Mouse (Mus musculus) limb, embryonic 14.5 days (tissue): ENCODE measurements around the gene Adarb2. TPM values are rescaled to one million over a fixed set of nuclear protein-coding genes. Genes with fewer than 3 reads are reported as not detected.

Experiments
- ATAC-seq: fragments of 200-750 bp; cut with Nextera tagmentation; 2 replicates; pipeline ENCODE4 v1.8.0; 2017; ENCODE audit warnings: low read depth, moderate number of reproducible peaks, moderate TSS enrichment; ENCODE audit not compliant: low FRiP score
- DNase-seq: peaks from one replicate; pipeline ENCODE4 v3.0.0-alpha.2; 2015; ENCODE audit warnings: low spot score
- H3K27ac ChIP-seq: fragments of 300-500 bp; sonication (generic); replicated peaks from 2 replicates; pipeline ENCODE4 v1.5.1; 2014; ENCODE audit warnings: low read depth, mild to moderate bottlenecking, low read length, moderate library complexity, mixed read lengths
- H3K27me3 ChIP-seq: fragments of 300-500 bp; sonication (generic); 2 replicates; pipeline ENCODE4 v1.6.1; 2014; ENCODE audit warnings: low read length, mixed read lengths; ENCODE audit not compliant: control insufficient read depth, insufficient read depth
- H3K36me3 ChIP-seq: fragments of 300-500 bp; sonication (generic); 2 replicates; pipeline ENCODE4 v1.6.1; 2014; ENCODE audit warnings: mild to moderate bottlenecking, low read length, moderate library complexity, mixed read lengths; ENCODE audit not compliant: control insufficient read depth, insufficient read depth
- H3K4me1 ChIP-seq: fragments of 300-500 bp; sonication (generic); 2 replicates; pipeline ENCODE4 v1.6.1; 2014; ENCODE audit warnings: antibody characterized with exemption, low read length, mixed read lengths; ENCODE audit not compliant: control insufficient read depth, insufficient read depth
- H3K4me2 ChIP-seq: fragments of 300-500 bp; sonication (generic); replicated peaks from 2 replicates; pipeline ENCODE4 v1.6.1; 2014; ENCODE audit warnings: low read depth, mild to moderate bottlenecking, low read length, moderate library complexity; ENCODE audit not compliant: severe bottlenecking
- H3K4me3 ChIP-seq: fragments of 300-500 bp; sonication (generic); replicated peaks from 2 replicates; pipeline ENCODE4 v1.5.1; 2014; ENCODE audit warnings: low read length
- H3K9ac ChIP-seq: fragments of 300-500 bp; sonication (generic); 2 replicates; pipeline ENCODE4 v1.6.1; 2014; ENCODE audit warnings: mild to moderate bottlenecking, low read depth, low read length, moderate library complexity; ENCODE audit not compliant: severe bottlenecking
- H3K9me3 ChIP-seq: fragments of 300-500 bp; sonication (generic); 2 replicates; pipeline ENCODE4 v1.6.1; 2016; ENCODE audit warnings: low read length; ENCODE audit not compliant: control insufficient read depth
- POLR2A ChIP-seq: fragments of 200-500 bp; IDR thresholded peaks from 2 replicates; pipeline ENCODE4 v1.8.0; 2012; ENCODE audit warnings: inconsistent platforms, mild to moderate bottlenecking, moderate library complexity, borderline replicate concordance; ENCODE audit not compliant: insufficient read depth, insufficient read length; ENCODE audit errors: extremely low read depth
- WGBS: fragments of 180-500 bp; shearing (Covaris S2); extraction: QIAGEN DNeasy Blood & Tissue Kit; methylation state at CpG from one replicate; pipeline ENCODE4 v1.1.7; 2014; 5-methylcytosine and 5-hydroxymethylcytosine counted together
- polyA plus RNA-seq, 2 experiments: library from polyadenylated mRNA; depleted of rRNA in 1 of 2; stranded (reverse) in 1 of 2; unstranded in 1 of 2; fragments of >200 nt; fragmentation: Nextera tagmentation in 1 of 2; extraction: Ambion mirVana in 1 of 2; gene quantifications; 2 replicates each; pipeline versions ENCODE4 v1.2.1 to v1.2.3; 2012 to 2014

The Adarb2 gene
- polyA plus RNA-seq, 2 experiments = 1.5 to 2.3 TPM

DNA sequence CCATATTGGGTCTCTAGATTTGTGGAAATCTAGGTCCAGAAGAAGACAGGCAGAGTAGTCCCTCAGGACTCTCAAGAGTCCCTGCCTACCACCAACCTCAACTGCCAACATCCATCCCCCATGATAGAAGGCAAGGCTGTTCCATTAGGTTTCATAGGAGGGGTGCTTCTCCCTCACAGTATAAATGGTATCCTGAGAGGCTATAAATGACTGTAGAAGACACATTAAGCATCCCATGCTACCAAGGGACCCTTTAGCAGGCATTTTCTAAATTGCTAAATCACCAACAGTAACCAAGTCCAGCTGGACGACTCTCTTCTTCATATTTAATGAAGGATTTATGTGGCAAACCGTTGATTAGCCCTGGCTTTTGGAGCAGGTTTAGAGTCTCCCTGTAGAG, 446.6 kb downstream of the Adarb2 start:
- TF ChIP-seq POLR2A = no peak
- Histone ChIP-seq H3K36me3 (no peaks in the 10 kb centered on the region), H3K27ac (no peak overlapping the region), H3K4me1 (no peaks in the 10 kb centered on the region), H3K4me2 (no peak overlapping the region), H3K9ac (no peak overlapping the region), H3K9me3 (no peaks in the 10 kb centered on the region), H3K4me3 (no peak overlapping the region), H3K27me3 (no peaks in the 10 kb centered on the region)
- 69% methylated on average over 2 of the region's 2 CpGs for WGBS
- ATAC-seq (no peak), DNase-seq (no peak)

DNA sequence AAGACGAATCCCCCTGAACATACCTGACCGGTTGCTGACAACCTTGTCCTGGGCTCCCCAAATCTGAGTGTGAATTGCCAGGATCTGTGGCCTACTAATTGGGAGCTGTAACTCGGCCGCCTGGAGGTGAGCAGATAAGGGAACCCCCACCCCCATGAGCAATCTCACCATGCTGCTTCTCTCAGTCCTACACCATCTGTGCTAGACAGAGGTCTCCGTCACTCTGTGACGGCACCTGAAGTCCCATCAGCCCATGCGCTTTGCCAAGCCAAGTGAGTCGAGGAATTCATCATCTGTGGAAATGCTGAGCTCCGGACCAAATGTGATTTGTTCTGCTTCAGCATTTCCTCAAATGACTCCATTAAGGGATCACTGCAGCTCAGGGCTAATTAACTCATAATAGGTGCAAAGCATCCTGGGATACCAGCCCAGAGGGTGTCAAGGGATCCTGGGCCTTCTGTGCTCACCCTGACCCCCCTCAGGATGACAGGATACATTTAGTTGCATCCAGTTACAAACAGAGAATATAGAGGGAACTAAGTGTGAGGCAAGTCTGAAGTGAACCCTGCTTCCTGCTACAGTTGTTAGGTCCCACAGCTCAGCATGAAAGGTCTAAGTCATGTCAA, 462.1 kb downstream of the Adarb2 start:
- ATAC-seq (no peak), DNase-seq (no peak)
- TF ChIP-seq POLR2A = no peak
- H3K4me2 ChIP-seq = no peak overlapping the region
- no peaks in the 10 kb centered on the region for H3K4me1 ChIP-seq
- no peak overlapping the region for H3K27ac ChIP-seq
- H3K36me3 ChIP-seq = no peaks in the 10 kb centered on the region
- H3K27me3 ChIP-seq = no peaks in the 10 kb centered on the region
- no peaks in the 10 kb centered on the region for H3K9me3 ChIP-seq
- 85% methylated on average over 9 of the region's 9 CpGs for WGBS
- no peak overlapping the region for H3K4me3 ChIP-seq
- no peak overlapping the region for H3K9ac ChIP-seq

DNA sequence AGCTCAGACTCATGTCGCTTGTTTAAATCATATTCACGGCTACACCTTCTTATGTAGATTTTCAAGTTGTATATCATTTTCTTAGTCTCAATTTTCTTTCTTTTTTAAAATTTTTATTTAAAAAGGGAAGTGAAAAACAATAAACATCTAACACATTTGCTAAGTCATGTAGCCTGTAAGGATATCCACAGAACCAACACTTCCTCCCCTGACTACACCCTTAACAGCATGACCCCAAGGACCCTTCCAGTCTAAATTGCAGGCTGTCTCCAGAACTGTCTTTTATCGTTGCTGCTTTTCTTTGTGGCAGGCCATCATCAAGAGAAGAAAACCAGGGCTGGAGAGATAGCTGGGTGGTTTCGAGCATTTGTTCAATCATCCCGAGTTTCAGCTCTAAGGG, 474.5 kb downstream of the Adarb2 start:
- DNase-seq (no peak), ATAC-seq (no peak)
- no peaks in the 10 kb centered on the region for H3K27me3 ChIP-seq
- no peaks in the 10 kb centered on the region for H3K9me3 ChIP-seq
- H3K4me3 ChIP-seq = no peak overlapping the region
- no peak for TF ChIP-seq POLR2A
- 59% methylated on average over 5 of the region's 5 CpGs for WGBS
- H3K4me1 ChIP-seq = no peaks in the 10 kb centered on the region
- no peak overlapping the region for H3K9ac ChIP-seq
- H3K27ac ChIP-seq = no peak overlapping the region
- no peaks in the 10 kb centered on the region for H3K36me3 ChIP-seq
- no peak overlapping the region for H3K4me2 ChIP-seq

DNA sequence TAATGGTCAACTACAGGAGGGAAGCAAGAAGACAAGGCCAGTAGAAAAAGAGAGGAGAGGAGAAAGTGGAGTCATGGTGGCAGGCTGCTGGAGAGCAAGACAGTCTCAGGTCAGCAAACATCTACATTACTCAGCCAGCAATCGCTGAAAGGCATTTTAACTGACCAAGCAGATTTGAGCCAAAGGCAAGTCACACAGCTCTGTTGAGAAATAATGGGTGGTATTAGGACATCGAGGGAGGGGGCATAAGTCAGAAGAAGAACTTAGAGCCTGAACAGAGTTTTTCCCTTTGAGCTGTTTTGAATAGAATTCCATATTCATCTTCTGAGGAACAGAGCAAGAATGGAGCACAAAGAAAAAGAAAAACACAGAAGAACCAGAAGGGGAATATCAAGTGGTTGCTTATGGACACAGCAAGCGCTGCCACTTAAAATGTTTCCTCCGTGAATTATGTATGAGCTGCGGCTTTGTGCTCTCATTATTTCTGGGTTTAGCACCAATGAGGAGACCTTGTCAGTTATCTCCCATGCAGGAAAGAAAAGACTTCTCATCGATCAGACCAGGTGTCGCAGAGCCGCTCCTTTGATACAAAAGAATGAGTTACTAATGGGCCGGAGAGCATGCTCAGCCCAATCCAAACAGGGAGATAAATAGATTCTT, 477.9 kb downstream of the Adarb2 start:
- H3K4me3 ChIP-seq = no peak overlapping the region
- H3K27ac ChIP-seq = no peak overlapping the region
- no peaks in the 10 kb centered on the region for H3K9me3 ChIP-seq
- no peaks in the 10 kb centered on the region for H3K4me1 ChIP-seq
- H3K36me3 ChIP-seq = no peaks in the 10 kb centered on the region
- no peak overlapping the region for H3K4me2 ChIP-seq
- H3K27me3 ChIP-seq = no peaks in the 10 kb centered on the region
- ATAC-seq = no peak
- no peak for DNase-seq
- H3K9ac ChIP-seq = no peak overlapping the region
- no peak for TF ChIP-seq POLR2A
- WGBS = 93% methylated on average over 9 of the region's 9 CpGs

DNA sequence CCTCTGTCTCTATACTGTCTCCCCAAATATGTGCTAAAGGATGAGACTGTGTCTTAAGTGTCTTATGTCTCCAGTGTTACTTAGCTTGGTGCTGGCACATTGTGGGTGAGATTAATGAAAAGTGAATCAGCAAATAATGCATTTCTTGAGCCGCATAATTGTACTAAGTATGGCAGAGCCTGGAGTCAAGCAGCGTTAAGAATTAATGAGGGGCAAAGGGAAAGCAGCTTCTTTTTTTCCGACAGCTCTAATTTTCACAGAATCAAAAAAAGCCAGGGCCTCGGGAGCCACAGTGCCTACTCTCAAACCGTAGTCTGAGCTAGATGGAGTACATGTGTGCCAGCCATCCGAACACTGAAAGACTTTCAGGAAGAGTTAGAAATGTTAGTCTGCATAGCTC, 488.8 kb downstream of the Adarb2 start:
- H3K9ac ChIP-seq = no peak overlapping the region
- DNase-seq = no peak
- no peak for ATAC-seq
- TF ChIP-seq POLR2A = no peak
- H3K4me2 ChIP-seq = no peak overlapping the region
- H3K4me1 ChIP-seq = no peaks in the 10 kb centered on the region
- no peaks in the 10 kb centered on the region for H3K27me3 ChIP-seq
- H3K4me3 ChIP-seq = no peak overlapping the region
- no peaks in the 10 kb centered on the region for H3K9me3 ChIP-seq
- no peak overlapping the region for H3K27ac ChIP-seq
- 66% methylated on average over 6 of the region's 6 CpGs for WGBS
- no peaks in the 10 kb centered on the region for H3K36me3 ChIP-seq
